Mouse (Mus musculus): ENCODE data around the gene Gm49405. TPM values are rescaled to one million over a fixed set of nuclear protein-coding genes. Genes with fewer than 3 reads are reported as not detected.
"Not testable (repeated sequence)": the region's sequence is repeated elsewhere in the genome, so short reads cannot be mapped to it uniquely, and the experiment has no call there.

Gm49405 gene
- 3.8 and 4.9 TPM in 2 replicates for polyA plus RNA-seq (2014; fragmentation: Nextera tagmentation; extraction: Ambion mirVana)

GRCm38 (mm10) chr19:4000119-4000900, at the start of gene Gm49405, which contains the start of gene Nudt8:
Gene Gm49405, plus strand, starts transcription at chr19:4000626.
Gene Nudt8, plus strand, starts transcription at chr19:4000580.
- under 1% methylated on average over 64 of the region's 64 CpGs for WGBS
- peak; percentile 90 for ATAC-seq (ENCODE audit: low read depth)

GRCm38 (mm10) chr19:3951461-3951860, 49.0 kb upstream of the Gm49405 start:
- no peaks in the 10 kb centered on the region for H3K4me1 ChIP-seq (ENCODE audit: control insufficient read depth, insufficient read depth, low read length)
- H3K27ac ChIP-seq (ENCODE audit: low read depth, low read length): no peak overlapping the region
- no peak overlapping the region for H3K4me2 ChIP-seq (ENCODE audit: low read depth, low read length)
- ATAC-seq (ENCODE audit: low read depth): no peak
- no peaks in the 10 kb centered on the region for H3K27me3 ChIP-seq (ENCODE audit: control insufficient read depth, insufficient read depth, low read length)
- no peak overlapping the region for H3K9ac ChIP-seq (replicated peaks; ENCODE audit: low read depth, low read length)
- H3K36me3 ChIP-seq (ENCODE audit: control insufficient read depth, insufficient read depth, low read length): no peaks in the 10 kb centered on the region
- H3K9me3 ChIP-seq (ENCODE audit: control insufficient read depth, low read length): no peaks in the 10 kb centered on the region
- H3K4me3 ChIP-seq (ENCODE audit: low read depth, low read length): no peak overlapping the region

More at GRCm38 (mm10) chr19:4000119-4000900, at the start of gene Gm49405, which contains the start of gene Nudt8:
- H3K9me3 ChIP-seq (ENCODE audit: control insufficient read depth, low read length): no peaks in the 10 kb centered on the region
- peak within 1 kb of the TSS; percentile 90 for H3K9ac ChIP-seq (replicated peaks; ENCODE audit: low read depth, low read length)
- peak within 1 kb of the TSS; percentile 85 for H3K4me2 ChIP-seq (ENCODE audit: low read depth, low read length)
- H3K27me3 ChIP-seq (ENCODE audit: control insufficient read depth, insufficient read depth, low read length): no peaks in the 10 kb centered on the region
- peak within 1 kb of the TSS; percentile 95 for H3K27ac ChIP-seq (ENCODE audit: low read depth, low read length)
- peaks cover 7% of the 10 kb centered on the region for H3K4me1 ChIP-seq (ENCODE audit: control insufficient read depth, insufficient read depth, low read length)
- no peaks in the 10 kb centered on the region; the same call in 1 of the 2 replicates for H3K36me3 ChIP-seq (ENCODE audit: control insufficient read depth, insufficient read depth, low read length)
- peak within 1 kb of the TSS; percentile 69 for H3K4me3 ChIP-seq (ENCODE audit: low read depth, low read length)

GRCm38 (mm10) chr19:3952099-3952498, 48.3 kb upstream of the Gm49405 start:
- Histone ChIP-seq H3K27ac (ENCODE audit: low read depth, low read length) (no peak overlapping the region), H3K36me3 (ENCODE audit: control insufficient read depth, insufficient read depth, low read length) (no peaks in the 10 kb centered on the region), H3K4me1 (ENCODE audit: control insufficient read depth, insufficient read depth, low read length) (no peaks in the 10 kb centered on the region), H3K9me3 (ENCODE audit: control insufficient read depth, low read length) (no peaks in the 10 kb centered on the region), H3K27me3 (ENCODE audit: control insufficient read depth, insufficient read depth, low read length) (no peaks in the 10 kb centered on the region), H3K9ac (replicated peaks; ENCODE audit: low read depth, low read length) (no peak overlapping the region), H3K4me2 (ENCODE audit: low read depth, low read length) (no peak overlapping the region), H3K4me3 (ENCODE audit: low read depth, low read length) (no peak overlapping the region)
- 53% methylated on average over 1 of the region's 1 CpGs for WGBS
- no peak for ATAC-seq (ENCODE audit: low read depth)

DNA sequence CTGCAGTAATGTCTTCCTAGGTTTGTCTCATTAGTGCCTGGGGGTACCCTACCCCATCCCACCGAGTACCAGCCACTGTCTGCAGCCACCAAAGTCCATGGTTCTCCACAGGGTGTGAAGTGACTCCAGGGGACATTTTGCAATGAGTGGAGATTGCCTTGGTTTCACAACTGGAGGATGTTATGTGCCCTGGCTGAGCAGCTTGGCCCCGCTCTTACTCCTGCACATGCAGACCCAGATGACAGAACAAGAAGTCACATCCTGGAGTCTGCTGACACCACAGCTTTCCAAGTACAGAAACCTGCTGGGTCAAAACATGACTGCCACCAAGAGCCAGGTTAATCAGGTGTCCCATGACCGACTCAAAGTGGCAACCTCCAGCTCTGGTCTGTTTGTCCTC, 45.4 kb upstream of the Gm49405 start:
- Histone ChIP-seq H3K4me2 (ENCODE audit: low read depth, low read length) (no peak overlapping the region), H3K4me3 (ENCODE audit: low read depth, low read length) (no peak overlapping the region), H3K27me3 (ENCODE audit: control insufficient read depth, insufficient read depth, low read length) (no peaks in the 10 kb centered on the region), H3K27ac (ENCODE audit: low read depth, low read length) (no peak overlapping the region), H3K36me3 (ENCODE audit: control insufficient read depth, insufficient read depth, low read length) (no peaks in the 10 kb centered on the region), H3K4me1 (ENCODE audit: control insufficient read depth, insufficient read depth, low read length) (no peaks in the 10 kb centered on the region), H3K9me3 (ENCODE audit: control insufficient read depth, low read length) (no peaks in the 10 kb centered on the region), H3K9ac (replicated peaks; ENCODE audit: low read depth, low read length) (no peak overlapping the region)
- no peak for ATAC-seq (ENCODE audit: low read depth)
- WGBS: 77% methylated on average over 3 of the region's 3 CpGs

- 54% methylated on average over 4 of the region's 4 CpGs for WGBS
- ATAC-seq (ENCODE audit: low read depth): no peak
- H3K4me2 ChIP-seq (ENCODE audit: low read depth, low read length): no peak overlapping the region
Observed at GRCm38 (mm10) chr19:3955804-3956203, 44.6 kb upstream of the Gm49405 start.

GRCm38 (mm10) chr19:3957296-3958036, 43.0 kb upstream of the Gm49405 start:
- H3K27ac ChIP-seq (ENCODE audit: low read depth, low read length); H3K4me3 ChIP-seq (ENCODE audit: low read depth, low read length); H3K4me2 ChIP-seq (ENCODE audit: low read depth, low read length); H3K9ac ChIP-seq (replicated peaks; ENCODE audit: low read depth, low read length); H3K9me3 ChIP-seq (ENCODE audit: control insufficient read depth, low read length); H3K27me3 ChIP-seq (ENCODE audit: control insufficient read depth, insufficient read depth, low read length); H3K4me1 ChIP-seq (ENCODE audit: control insufficient read depth, insufficient read depth, low read length); ATAC-seq (ENCODE audit: low read depth); H3K36me3 ChIP-seq (ENCODE audit: control insufficient read depth, insufficient read depth, low read length): not testable (repeated sequence)
- 84% methylated on average over 5 of the region's 5 CpGs for WGBS

More at GRCm38 (mm10) chr19:3955804-3956203, 44.6 kb upstream of the Gm49405 start:
- Histone ChIP-seq H3K9me3 (ENCODE audit: control insufficient read depth, low read length) (no peaks in the 10 kb centered on the region), H3K27ac (ENCODE audit: low read depth, low read length) (no peak overlapping the region), H3K4me1 (ENCODE audit: control insufficient read depth, insufficient read depth, low read length) (no peaks in the 10 kb centered on the region), H3K9ac (replicated peaks; ENCODE audit: low read depth, low read length) (no peak overlapping the region), H3K4me3 (ENCODE audit: low read depth, low read length) (no peak overlapping the region), H3K36me3 (ENCODE audit: control insufficient read depth, insufficient read depth, low read length) (no peaks in the 10 kb centered on the region), H3K27me3 (ENCODE audit: control insufficient read depth, insufficient read depth, low read length) (no peaks in the 10 kb centered on the region)

DNA sequence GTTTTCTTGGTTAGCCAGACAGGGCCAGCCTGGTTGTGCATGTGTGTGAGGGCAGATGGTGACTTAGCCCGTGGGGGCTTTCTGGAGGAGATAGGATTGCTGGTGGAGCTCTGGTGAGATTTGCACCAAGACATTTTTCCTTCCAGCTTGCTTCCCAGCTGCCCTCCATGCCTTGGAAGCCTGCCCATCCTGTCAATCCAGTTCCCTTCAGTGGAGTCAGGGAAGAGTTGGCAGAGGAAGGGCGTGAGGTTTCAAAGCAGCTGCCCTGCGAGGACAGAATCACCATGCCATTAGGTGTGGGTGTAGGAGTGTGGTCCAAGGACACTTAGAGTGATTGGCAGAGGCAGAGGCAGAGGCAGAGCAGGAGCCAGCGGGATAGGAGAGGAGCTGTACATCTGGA, 42.0 kb upstream of the Gm49405 start, which contains the start of gene Aldh3b3:
Gene Aldh3b3 (plus strand): TSS at position 176 of the 400 bp plus-strand sequence.
- no peak within 1 kb of the TSS for H3K9ac ChIP-seq (replicated peaks; ENCODE audit: low read depth, low read length)
- ATAC-seq (ENCODE audit: low read depth): no peak
- H3K4me3 ChIP-seq (ENCODE audit: low read depth, low read length): no peak within 1 kb of the TSS
- WGBS: 81% methylated on average over 4 of the region's 4 CpGs
- H3K9me3 ChIP-seq (ENCODE audit: control insufficient read depth, low read length): no peaks in the 10 kb centered on the region
- H3K4me2 ChIP-seq (ENCODE audit: low read depth, low read length): no peak within 1 kb of the TSS
- no peaks in the 10 kb centered on the region for H3K27me3 ChIP-seq (ENCODE audit: control insufficient read depth, insufficient read depth, low read length)
- no peak within 1 kb of the TSS for H3K27ac ChIP-seq (ENCODE audit: low read depth, low read length)
- no peaks in the 10 kb centered on the region for H3K4me1 ChIP-seq (ENCODE audit: control insufficient read depth, insufficient read depth, low read length)
- H3K36me3 ChIP-seq (ENCODE audit: control insufficient read depth, insufficient read depth, low read length): no peaks in the 10 kb centered on the region

GRCm38 (mm10) chr19:3959030-3959429, 41.4 kb upstream of the Gm49405 start:
- no peaks in the 10 kb centered on the region for H3K27me3 ChIP-seq (ENCODE audit: control insufficient read depth, insufficient read depth, low read length)
- no peaks in the 10 kb centered on the region for H3K4me1 ChIP-seq (ENCODE audit: control insufficient read depth, insufficient read depth, low read length)
- no peak overlapping the region for H3K27ac ChIP-seq (ENCODE audit: low read depth, low read length)
- H3K4me3 ChIP-seq (ENCODE audit: low read depth, low read length): no peak overlapping the region
- no peak overlapping the region for H3K4me2 ChIP-seq (ENCODE audit: low read depth, low read length)
- no peaks in the 10 kb centered on the region for H3K36me3 ChIP-seq (ENCODE audit: control insufficient read depth, insufficient read depth, low read length)
- no peak for ATAC-seq (ENCODE audit: low read depth)
- no peaks in the 10 kb centered on the region for H3K9me3 ChIP-seq (ENCODE audit: control insufficient read depth, low read length)
- no peak overlapping the region for H3K9ac ChIP-seq (replicated peaks; ENCODE audit: low read depth, low read length)

GRCm38 (mm10) chr19:3960211-3960610, 40.2 kb upstream of the Gm49405 start:
- H3K9me3 ChIP-seq (ENCODE audit: control insufficient read depth, low read length): no peaks in the 10 kb centered on the region
- no peaks in the 10 kb centered on the region for H3K27me3 ChIP-seq (ENCODE audit: control insufficient read depth, insufficient read depth, low read length)
- H3K4me1 ChIP-seq (ENCODE audit: control insufficient read depth, insufficient read depth, low read length): no peaks in the 10 kb centered on the region
- H3K4me2 ChIP-seq (ENCODE audit: low read depth, low read length): no peak overlapping the region
- no peak overlapping the region for H3K9ac ChIP-seq (replicated peaks; ENCODE audit: low read depth, low read length)
- no peak overlapping the region for H3K27ac ChIP-seq (ENCODE audit: low read depth, low read length)
- no peaks in the 10 kb centered on the region for H3K36me3 ChIP-seq (ENCODE audit: control insufficient read depth, insufficient read depth, low read length)
- WGBS: 88% methylated on average over 5 of the region's 5 CpGs
- ATAC-seq (ENCODE audit: low read depth): no peak
- H3K4me3 ChIP-seq (ENCODE audit: low read depth, low read length): no peak overlapping the region
